Mouse (Mus musculus): ENCODE measurements around the gene Gm15130. TPM values are rescaled to one million over a fixed set of nuclear protein-coding genes. Genes with fewer than 3 reads are reported as not detected.

The Gm15130 gene
- polyA plus RNA-seq (2012; ENCODE audit: insufficient read depth, insufficient read length, missing spikeins): not detected in 2 replicates

- Histone ChIP-seq H3K27ac (ENCODE audit: insufficient read depth, low read depth, low read length) (no peak within 1 kb of the TSS), H3K4me3 (ENCODE audit: insufficient read depth, low read length) (no peak within 1 kb of the TSS), H3K4me1 (ENCODE audit: control insufficient read depth, insufficient read depth, low read length) (no peaks in the 10 kb centered on the region)
- TF ChIP-seq POLR2A (IDR thresholded peaks at IDR 0.05; ENCODE audit: borderline replicate concordance, low read depth, low read length) (no peak), CTCF (IDR thresholded peaks at IDR 0.05; ENCODE audit: low read depth, low read length) (no peak)
Observed at GRCm38 (mm10) chr2:111152836-111153235, at the start of gene Gm15130. Gene Gm15130 (minus strand): TSS chr2:111152936.

GRCm38 (mm10) chr2:111182068-111182467, 29.3 kb upstream of the Gm15130 start:
- Histone ChIP-seq H3K4me3 (ENCODE audit: insufficient read depth, low read length) (no peak overlapping the region), H3K4me1 (ENCODE audit: control insufficient read depth, insufficient read depth, low read length) (no peaks in the 10 kb centered on the region), H3K27ac (ENCODE audit: insufficient read depth, low read depth, low read length) (no peak overlapping the region)
- TF ChIP-seq CTCF (IDR thresholded peaks at IDR 0.05; ENCODE audit: low read depth, low read length): no peak
- TF ChIP-seq POLR2A (IDR thresholded peaks at IDR 0.05; ENCODE audit: borderline replicate concordance, low read depth, low read length): no peak

- Histone ChIP-seq H3K4me1 (ENCODE audit: control insufficient read depth, insufficient read depth, low read length) (no peaks in the 10 kb centered on the region), H3K4me3 (ENCODE audit: insufficient read depth, low read length) (no peak overlapping the region), H3K27ac (ENCODE audit: insufficient read depth, low read depth, low read length) (no peak overlapping the region)
- TF ChIP-seq POLR2A (IDR thresholded peaks at IDR 0.05; ENCODE audit: borderline replicate concordance, low read depth, low read length): no peak
- TF ChIP-seq CTCF (IDR thresholded peaks at IDR 0.05; ENCODE audit: low read depth, low read length): no peak
Observed at GRCm38 (mm10) chr2:111135739-111136138, 17.0 kb downstream of the Gm15130 start.

GRCm38 (mm10) chr2:111105882-111106281, 46.9 kb downstream of the Gm15130 start, which contains the start of gene Gm13941:
Gene Gm13941 (minus strand): TSS chr2:111105982.
- no peaks in the 10 kb centered on the region for H3K4me1 ChIP-seq (ENCODE audit: control insufficient read depth, insufficient read depth, low read length)
- H3K4me3 ChIP-seq (ENCODE audit: insufficient read depth, low read length): no peak within 1 kb of the TSS
- no peak within 1 kb of the TSS for H3K27ac ChIP-seq (ENCODE audit: insufficient read depth, low read depth, low read length)

More at GRCm38 (mm10) chr2:111105882-111106281, 46.9 kb downstream of the Gm15130 start, which contains the start of gene Gm13941:
- TF ChIP-seq CTCF (IDR thresholded peaks at IDR 0.05; ENCODE audit: low read depth, low read length) (no peak), POLR2A (IDR thresholded peaks at IDR 0.05; ENCODE audit: borderline replicate concordance, low read depth, low read length) (no peak)

Other genes starting within 250 kb of the Gm15130 start
- not detected in 2 replicates for gene Ano3, start 202.0 kb downstream of the Gm15130 start, polyA plus RNA-seq (2012; ENCODE audit: insufficient read depth, insufficient read length, missing spikeins)
- not detected in 2 replicates for gene Gm13941, start 47.0 kb downstream of the Gm15130 start, polyA plus RNA-seq (2012; ENCODE audit: insufficient read depth, insufficient read length, missing spikeins)
- not detected in 2 replicates for gene 4930430A15Rik, start 76.7 kb upstream of the Gm15130 start, polyA plus RNA-seq (2012; ENCODE audit: insufficient read depth, insufficient read length, missing spikeins)
- not detected in 2 replicates for gene Olfr1275, start 82.3 kb upstream of the Gm15130 start, polyA plus RNA-seq (2012; ENCODE audit: insufficient read depth, insufficient read length, missing spikeins)
- not detected in 2 replicates for gene Olfr1276, start 101.6 kb upstream of the Gm15130 start, polyA plus RNA-seq (2012; ENCODE audit: insufficient read depth, insufficient read length, missing spikeins)
- gene Olfr1277, start 121.2 kb upstream of the Gm15130 start, polyA plus RNA-seq (2012; ENCODE audit: insufficient read depth, insufficient read length, missing spikeins): 0.13 TPM in 1 of 2 replicates, not detected in the other
- not detected in 2 replicates for gene Olfr1278, start 137.2 kb upstream of the Gm15130 start, polyA plus RNA-seq (2012; ENCODE audit: insufficient read depth, insufficient read length, missing spikeins)
- not detected in 2 replicates for gene Olfr1279, start 147.7 kb upstream of the Gm15130 start, polyA plus RNA-seq (2012; ENCODE audit: insufficient read depth, insufficient read length, missing spikeins)
- not detected in 2 replicates for gene Olfr1280, start 161.1 kb upstream of the Gm15130 start, polyA plus RNA-seq (2012; ENCODE audit: insufficient read depth, insufficient read length, missing spikeins)
- 0.16 TPM in 1 of 2 replicates, not detected in the other for gene Olfr1281, start 173.6 kb upstream of the Gm15130 start, polyA plus RNA-seq (2012; ENCODE audit: insufficient read depth, insufficient read length, missing spikeins)
- gene Olfr1282, start 183.1 kb upstream of the Gm15130 start, polyA plus RNA-seq (2012; ENCODE audit: insufficient read depth, insufficient read length, missing spikeins): not detected in 2 replicates
- not detected in 2 replicates for gene Olfr1283, start 213.9 kb upstream of the Gm15130 start, polyA plus RNA-seq (2012; ENCODE audit: insufficient read depth, insufficient read length, missing spikeins)
- not detected in 2 replicates for gene Olfr1284, start 222.6 kb upstream of the Gm15130 start, polyA plus RNA-seq (2012; ENCODE audit: insufficient read depth, insufficient read length, missing spikeins)